8 mouse cellular contexts compared by ENCODE assay signal in the genomic region with DNA sequence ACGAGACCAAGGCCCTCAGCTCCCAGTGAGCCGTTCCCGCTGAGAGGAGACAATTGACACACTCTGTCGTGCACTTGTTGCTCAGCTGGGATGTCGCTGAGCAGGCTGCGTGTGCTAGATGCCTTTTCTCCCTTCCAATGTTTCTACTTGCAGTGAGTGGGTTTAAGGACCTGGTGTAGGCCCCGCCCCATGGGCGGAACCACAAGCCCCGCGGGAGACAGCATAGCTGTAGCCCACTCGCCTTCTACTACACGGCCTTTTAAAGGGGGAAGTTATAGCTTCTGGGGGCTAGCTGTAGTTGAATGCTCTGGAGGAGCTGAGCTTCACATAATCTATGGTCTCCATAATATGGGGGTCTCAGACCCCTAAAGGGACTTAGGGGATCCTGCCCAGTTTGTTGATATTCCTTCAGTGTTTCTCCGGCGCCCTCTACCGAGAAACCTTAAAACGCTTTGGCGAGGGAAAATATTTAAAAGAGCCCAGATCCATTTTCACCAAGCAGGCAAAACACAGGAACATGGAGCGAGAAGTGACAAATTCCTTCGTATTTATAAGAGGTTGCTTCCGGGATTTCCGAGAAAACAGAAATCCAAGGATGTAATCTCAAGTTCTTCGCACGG. TPM values are rescaled to one million over a fixed set of nuclear protein-coding genes. Genes with fewer than 3 reads are reported as not detected.
A peak's percentile ranks its signal among the peaks of the same experiment; 100 is the strongest.
DNase-seq lines count a peak whose midpoint lies in the region; ATAC-seq and TF ChIP-seq lines count a peak whose summit lies in the region.

No protein-coding gene starts in this region.

- no peak for TF ChIP-seq POLR2A in embryonic fibroblast, embryonic 13.5 days (IDR thresholded peaks at IDR 0.05; ENCODE audit: low read depth, low read length)
- TF ChIP-seq POLR2A in olfactory bulb, adult 2 months (IDR thresholded peaks at IDR 0.05; ENCODE audit: insufficient read depth, low read depth, low read length), result no peak

- H3K9ac ChIP-seq in hindbrain, embryonic 13.5 days, result no peak overlapping the region
- peak overlapping the region; percentile 50 for H3K9ac ChIP-seq in liver, embryonic 13.5 days

- peaks cover 20% of the 10 kb centered on the region for H3K36me3 ChIP-seq in hindbrain, embryonic 13.5 days
- H3K36me3 ChIP-seq in liver, embryonic 13.5 days, result peaks cover 31% of the 10 kb centered on the region

- H3K27me3 ChIP-seq in hindbrain, embryonic 13.5 days, result peaks cover 17% of the 10 kb centered on the region; the same call in 1 of the 2 replicates
- no peaks in the 10 kb centered on the region for H3K27me3 ChIP-seq in liver, embryonic 13.5 days

- H3K4me1 ChIP-seq in embryonic fibroblast, embryonic 13.5 days (ENCODE audit: control insufficient read depth, insufficient read depth, low read length), result 0 out of 2 replicates have a peak, but pooled peaks cover 2% of the 10 kb centered on the region
- H3K4me1 ChIP-seq in hindbrain, embryonic 13.5 days (replicated peaks), result peaks cover 34% of the 10 kb centered on the region
- peaks cover 65% of the 10 kb centered on the region for H3K4me1 ChIP-seq in liver, embryonic 13.5 days (replicated peaks)
- H3K4me1 ChIP-seq in olfactory bulb, adult 2 months (ENCODE audit: control insufficient read depth, insufficient read depth, low read length), result peaks cover 24% of the 10 kb centered on the region

- WGBS in hindbrain, embryonic 13.5 days, result 18% methylated on average over 23 of the region's 23 CpGs
- 15% methylated on average over 23 of the region's 23 CpGs for WGBS in liver, embryonic 13.5 days (ENCODE audit: insufficient replicate concordance)
- WGBS in olfactory bulb, adult 2 months, result 10% methylated on average over 23 of the region's 23 CpGs

- ATAC-seq in hindbrain, embryonic 13.5 days (ENCODE audit: low FRiP score), result no peak
- no peak for ATAC-seq in liver, embryonic 13.5 days (ENCODE audit: low read depth)

- no peak overlapping the region for H3K27ac ChIP-seq in embryonic fibroblast, embryonic 13.5 days (ENCODE audit: insufficient read depth, low read length)
- H3K27ac ChIP-seq in hindbrain, embryonic 13.5 days, result no peak overlapping the region
- H3K27ac ChIP-seq in liver, embryonic 13.5 days, result peak overlapping the region; percentile 26
- H3K27ac ChIP-seq in olfactory bulb, adult 2 months (ENCODE audit: insufficient read depth, low read depth, low read length), result no peak overlapping the region

- peak overlapping the region; percentile 29; the same call in 1 of the 2 replicates for H3K4me3 ChIP-seq in embryonic fibroblast, embryonic 13.5 days (ENCODE audit: insufficient read depth, low read length)
- peak overlapping the region; percentile 20; the same call in 1 of the 2 replicates for H3K4me3 ChIP-seq in hindbrain, embryonic 13.5 days
- peak overlapping the region; percentile 52 for H3K4me3 ChIP-seq in liver, embryonic 13.5 days (replicated peaks)
- no peak overlapping the region for H3K4me3 ChIP-seq in olfactory bulb, adult 2 months (ENCODE audit: insufficient read depth, low read depth, low read length)

- peak overlapping the region; percentile 43 for H3K4me2 ChIP-seq in hindbrain, embryonic 13.5 days
- H3K4me2 ChIP-seq in liver, embryonic 13.5 days, result peak overlapping the region; percentile 97

- DNase-seq in layer of hippocampus, adult 11-12 months (ENCODE audit: low spot score), result peak; percentile 58
- no peak for DNase-seq in layer of hippocampus, adult 8-10 months (ENCODE audit: low spot score in 2 of 2)
- DNase-seq in MEL-GATA-1-ER (ENCODE audit: extremely low read depth, low read depth), result peak; percentile 44
- DNase-seq in liver, embryonic 13.5 days, result peak; percentile 47
- DNase-seq in layer of hippocampus, adult 9-11 months, result no peak

- TF ChIP-seq CTCF in embryonic fibroblast, embryonic 13.5 days (IDR thresholded peaks at IDR 0.05; ENCODE audit: borderline replicate concordance, insufficient read depth, low read length), result no peak
- TF ChIP-seq CTCF in olfactory bulb, adult 2 months (IDR thresholded peaks at IDR 0.05; ENCODE audit: insufficient read depth, low read depth, low read length), result peak; percentile 26; the same call in 1 of the 2 replicates

- no peaks in the 10 kb centered on the region for H3K9me3 ChIP-seq in hindbrain, embryonic 13.5 days
- H3K9me3 ChIP-seq in liver, embryonic 13.5 days (replicated peaks), result no peaks in the 10 kb centered on the region

RNA-seq across cellular contexts. Expression of gene Ak1, which starts 10.8 kb away (rescaled TPM):
- total RNA-seq in layer of hippocampus, adult 8-10 months (2022), result 100 to 1,000 TPM; 116 to 131 (median 119) TPM
- 157 and 266 TPM in 2 replicates for polyA plus RNA-seq in embryonic fibroblast, embryonic 13.5 days (2011; ENCODE audit: insufficient read length, low read depth, missing spikeins)
- polyA plus RNA-seq in hindbrain, embryonic 13.5 days (2015; fragmentation: Nextera tagmentation; extraction: Ambion mirVana), result 68.9 and 71.5 TPM in 2 replicates
- 2.2 and 2.3 TPM in 2 replicates for polyA plus RNA-seq in liver, embryonic 13.5 days (2015; fragmentation: Nextera tagmentation; extraction: Ambion mirVana)
- not detected in 2 replicates for polyA plus RNA-seq in olfactory bulb, adult 2 months (2012; ENCODE audit: insufficient read depth, insufficient read length, low replicate concordance, missing spikeins)

RNA-seq across cellular contexts. Expression of gene St6galnac6, which starts 11.2 kb away (rescaled TPM):
- 100 to 1,000 TPM; 110 to 144 (median 116) TPM for total RNA-seq in layer of hippocampus, adult 8-10 months (2022)
- polyA plus RNA-seq in embryonic fibroblast, embryonic 13.5 days (2011; ENCODE audit: insufficient read length, low read depth, missing spikeins), result 33.3 and 39.3 TPM in 2 replicates
- polyA plus RNA-seq in hindbrain, embryonic 13.5 days (2015; fragmentation: Nextera tagmentation; extraction: Ambion mirVana), result 13.1 and 13.5 TPM in 2 replicates
- polyA plus RNA-seq in liver, embryonic 13.5 days (2015; fragmentation: Nextera tagmentation; extraction: Ambion mirVana), result 10.0 and 12.8 TPM in 2 replicates
- polyA plus RNA-seq in olfactory bulb, adult 2 months (2012; ENCODE audit: insufficient read depth, insufficient read length, low replicate concordance, missing spikeins), result not detected in 2 replicates

RNA-seq across cellular contexts. Expression of gene St6galnac4, which starts 23.8 kb away (rescaled TPM):
- 10 to 100 TPM; 36.1 to 48.6 (median 40.3) TPM for total RNA-seq in layer of hippocampus, adult 8-10 months (2022)
- polyA plus RNA-seq in embryonic fibroblast, embryonic 13.5 days (2011; ENCODE audit: insufficient read length, low read depth, missing spikeins), result 20.4 and 21.5 TPM in 2 replicates
- 22.8 and 23.4 TPM in 2 replicates for polyA plus RNA-seq in hindbrain, embryonic 13.5 days (2015; fragmentation: Nextera tagmentation; extraction: Ambion mirVana)
- polyA plus RNA-seq in liver, embryonic 13.5 days (2015; fragmentation: Nextera tagmentation; extraction: Ambion mirVana), result 13.5 and 14.1 TPM in 2 replicates
- not detected in 2 replicates for polyA plus RNA-seq in olfactory bulb, adult 2 months (2012; ENCODE audit: insufficient read depth, insufficient read length, low replicate concordance, missing spikeins)

RNA-seq across cellular contexts. Expression of gene 9430097D07Rik, which starts 35.2 kb away (rescaled TPM):
- total RNA-seq in layer of hippocampus, adult 8-10 months (2022), result under 1 TPM; 0.23 to 0.74 (median 0.40) TPM
- polyA plus RNA-seq in embryonic fibroblast, embryonic 13.5 days (2011; ENCODE audit: insufficient read length, low read depth, missing spikeins), result not detected in 2 replicates
- polyA plus RNA-seq in hindbrain, embryonic 13.5 days (2015; fragmentation: Nextera tagmentation; extraction: Ambion mirVana), result 0.53 and 0.56 TPM in 2 replicates
- polyA plus RNA-seq in liver, embryonic 13.5 days (2015; fragmentation: Nextera tagmentation; extraction: Ambion mirVana), result not detected in 2 replicates
- polyA plus RNA-seq in olfactory bulb, adult 2 months (2012; ENCODE audit: insufficient read depth, insufficient read length, low replicate concordance, missing spikeins), result not detected in 2 replicates

RNA-seq across cellular contexts. Expression of gene Eng, which starts 35.7 kb away (rescaled TPM):
- 10 to 100 TPM; 18.2 to 24.8 (median 18.7) TPM for total RNA-seq in layer of hippocampus, adult 8-10 months (2022)
- 15.1 and 17.1 TPM in 2 replicates for polyA plus RNA-seq in embryonic fibroblast, embryonic 13.5 days (2011; ENCODE audit: insufficient read length, low read depth, missing spikeins)
- 29.0 and 29.2 TPM in 2 replicates for polyA plus RNA-seq in hindbrain, embryonic 13.5 days (2015; fragmentation: Nextera tagmentation; extraction: Ambion mirVana)
- 20.6 and 23.4 TPM in 2 replicates for polyA plus RNA-seq in liver, embryonic 13.5 days (2015; fragmentation: Nextera tagmentation; extraction: Ambion mirVana)
- polyA plus RNA-seq in olfactory bulb, adult 2 months (2012; ENCODE audit: insufficient read depth, insufficient read length, low replicate concordance, missing spikeins), result not detected in 2 replicates

Comparison
In these comparisons a context has a peak if more than half of its experiments do, and no peak if none do; other contexts are left out.
1. DNase-seq: peak in layer of hippocampus, adult 11-12 months (single experiment), MEL-GATA-1-ER (single experiment) and liver, embryonic 13.5 days (single experiment); none in layer of hippocampus, adult 8-10 months (0 of 2) and layer of hippocampus, adult 9-11 months (single experiment).
2. RNA of gene Ak1, which starts 10.8 kb away (polyA plus RNA-seq): 157 to 266 TPM in embryonic fibroblast, embryonic 13.5 days, not detected in olfactory bulb, adult 2 months and 68.9 to 71.5 TPM in hindbrain, embryonic 13.5 days; 2.2 to 2.3 TPM in liver, embryonic 13.5 days; every median in the first group is over 10 times any median in the second.